Mouse (Mus musculus): Measurements from ENCODE around the gene Pias4.

- TF ChIP-seq GATA1 (IDR thresholded peaks at IDR 0.05; ENCODE audit: low read length) = no peak
- no peak for TF ChIP-seq TAL1 (IDR thresholded peaks at IDR 0.05; ENCODE audit: low read length)
Measured at GRCm38 (mm10) chr10:81120650-81121049, 47.1 kb downstream of the Pias4 start.
